Mouse (Mus musculus) adrenal gland, adult 8-10 months (tissue): ENCODE data around the gene Cyth1. TPM values are rescaled to one million over a fixed set of nuclear protein-coding genes. Genes with fewer than 3 reads are reported as not detected.

Experiments
- DNase-seq: peaks from one replicate; pipeline ENCODE4 v3.0.0; 2022
- total RNA-seq, 4 experiments: library from RNA; stranded (reverse); gene quantifications; 2 replicates each; pipeline ENCODE4 v1.2.4; 2022

Cyth1 gene
- total RNA-seq, 4 experiments from 2014 or later = 23.4 to 28.1 (median 24.4) TPM

DNA sequence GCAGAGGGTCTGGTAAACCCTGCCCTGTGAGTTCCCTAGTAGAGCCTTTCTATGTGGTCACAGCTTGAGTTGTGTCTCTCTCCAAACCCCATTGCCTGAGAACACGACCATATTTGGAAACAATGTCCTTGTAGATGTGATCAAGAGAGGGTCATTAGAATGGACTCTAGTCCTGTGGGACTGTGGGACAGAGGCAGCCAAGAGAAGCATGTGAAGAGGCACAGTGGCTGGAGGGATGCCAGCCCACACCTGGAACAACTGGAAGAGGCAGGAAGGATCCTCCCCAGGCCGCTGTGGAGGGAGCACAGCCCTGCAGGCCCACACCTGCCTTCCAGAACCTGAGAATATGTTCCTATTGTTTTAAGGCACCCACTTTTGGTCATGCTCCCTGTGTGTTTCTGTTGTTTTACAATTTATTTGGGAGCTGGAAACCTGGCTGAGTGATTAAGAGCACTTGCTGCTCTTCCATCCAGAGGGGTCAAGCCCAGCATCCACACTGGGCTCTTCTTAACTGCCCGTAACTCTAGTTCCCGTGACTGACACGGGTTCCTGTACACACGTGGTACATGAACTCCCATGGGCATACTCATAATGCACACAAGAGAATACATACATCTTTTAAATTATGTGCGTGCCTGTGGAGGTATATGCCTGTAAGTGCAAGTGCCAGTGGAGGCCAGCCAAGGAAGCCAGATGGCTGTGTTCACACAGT, 5.2 kb upstream of the Cyth1 start:
- DNase-seq = no peak

DNA sequence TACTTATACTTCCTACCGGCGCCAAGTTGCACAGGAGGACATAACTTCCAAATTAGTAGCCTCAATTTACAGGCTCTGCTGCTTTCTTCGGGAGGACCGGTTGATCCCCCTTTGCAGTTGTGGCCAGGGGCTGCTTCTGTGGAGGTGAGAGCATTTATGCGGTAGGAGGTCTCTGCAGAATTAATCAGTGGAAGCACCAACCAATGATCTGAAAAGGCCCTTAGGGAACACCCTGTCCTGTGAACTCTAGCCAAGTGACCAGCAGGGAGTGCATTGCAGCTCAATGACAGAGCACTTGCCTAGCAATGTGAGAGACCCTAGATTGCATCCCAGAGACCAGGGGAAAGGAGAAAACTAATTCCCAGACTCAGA, 606 bp upstream of the Cyth1 start:
- DNase-seq = peak; percentile 47

DNA sequence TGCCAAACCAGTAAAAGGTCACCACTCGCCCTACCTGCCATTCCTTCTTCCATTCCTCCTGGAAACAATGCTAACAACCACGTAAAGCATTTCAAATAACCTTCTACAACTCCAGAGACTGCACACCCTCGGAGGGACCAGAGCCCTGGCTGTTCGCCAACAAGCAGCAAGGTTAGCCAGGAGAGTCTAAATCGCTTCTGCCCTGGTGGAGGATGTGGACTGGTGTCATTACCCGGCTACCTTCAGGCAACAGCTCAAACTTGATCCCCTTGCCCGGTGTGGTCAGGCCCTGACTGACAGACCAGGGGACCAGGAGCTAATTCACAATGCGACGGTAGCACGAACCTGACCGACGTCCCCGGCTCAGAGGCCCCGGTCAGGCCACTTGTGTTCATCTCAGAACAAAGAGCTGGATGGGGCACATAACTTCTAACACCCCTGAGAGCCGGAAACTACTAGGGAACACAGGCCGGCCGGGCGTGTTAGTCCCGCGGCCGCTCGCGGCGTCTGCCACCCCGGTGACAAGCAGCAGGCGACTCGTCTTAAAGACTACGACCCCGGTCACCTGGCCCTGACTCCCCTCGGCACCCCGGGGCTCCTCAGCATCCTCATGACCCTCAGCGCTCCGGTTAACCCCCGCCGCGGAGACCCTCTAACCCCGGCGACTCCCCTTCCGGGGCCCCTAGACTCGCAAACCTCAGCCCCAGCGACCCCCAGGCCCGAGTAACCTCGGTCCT, 865 bp downstream of the Cyth1 start:
- DNase-seq = peak; percentile 68

DNA sequence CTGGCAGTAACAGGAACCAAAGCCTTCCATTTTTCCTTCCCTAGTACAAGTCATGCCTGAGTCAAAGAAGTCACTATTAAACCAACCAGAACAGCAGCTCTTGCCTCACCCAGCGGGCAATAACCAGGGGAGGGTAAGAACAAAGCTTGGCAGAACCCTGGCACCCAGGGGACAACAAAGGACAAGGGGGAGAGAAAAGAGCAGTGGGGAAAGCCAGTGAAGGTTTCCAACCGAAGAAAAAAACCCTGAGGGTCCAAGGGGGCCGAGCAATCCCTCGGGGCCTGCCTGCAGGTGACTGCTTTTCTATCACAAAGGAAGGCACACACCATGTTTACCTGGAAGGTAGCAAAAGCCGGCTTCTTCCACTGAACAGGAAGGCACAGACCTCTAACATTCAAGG, 1.7 kb downstream of the Cyth1 start:
- no peak for DNase-seq

DNA sequence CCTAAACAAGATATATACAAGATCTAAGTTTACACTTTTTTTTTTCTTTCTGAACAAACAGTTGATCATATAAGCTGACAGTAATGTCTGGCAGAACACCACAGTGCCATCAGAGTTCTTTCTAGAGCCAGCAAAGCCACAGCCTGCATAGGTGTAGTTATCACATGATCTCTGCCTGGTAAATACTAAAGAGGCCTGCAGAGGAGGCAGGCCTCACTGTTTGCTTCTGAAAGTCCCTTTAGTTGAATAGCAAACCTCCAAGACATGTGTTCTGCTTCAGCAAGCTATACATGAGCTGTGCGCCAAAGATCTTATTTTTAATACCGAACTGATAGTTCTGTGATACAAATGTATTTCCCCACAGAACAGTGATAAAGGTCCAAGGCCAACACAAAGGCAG, 3.3 kb downstream of the Cyth1 start:
- DNase-seq = no peak

DNA sequence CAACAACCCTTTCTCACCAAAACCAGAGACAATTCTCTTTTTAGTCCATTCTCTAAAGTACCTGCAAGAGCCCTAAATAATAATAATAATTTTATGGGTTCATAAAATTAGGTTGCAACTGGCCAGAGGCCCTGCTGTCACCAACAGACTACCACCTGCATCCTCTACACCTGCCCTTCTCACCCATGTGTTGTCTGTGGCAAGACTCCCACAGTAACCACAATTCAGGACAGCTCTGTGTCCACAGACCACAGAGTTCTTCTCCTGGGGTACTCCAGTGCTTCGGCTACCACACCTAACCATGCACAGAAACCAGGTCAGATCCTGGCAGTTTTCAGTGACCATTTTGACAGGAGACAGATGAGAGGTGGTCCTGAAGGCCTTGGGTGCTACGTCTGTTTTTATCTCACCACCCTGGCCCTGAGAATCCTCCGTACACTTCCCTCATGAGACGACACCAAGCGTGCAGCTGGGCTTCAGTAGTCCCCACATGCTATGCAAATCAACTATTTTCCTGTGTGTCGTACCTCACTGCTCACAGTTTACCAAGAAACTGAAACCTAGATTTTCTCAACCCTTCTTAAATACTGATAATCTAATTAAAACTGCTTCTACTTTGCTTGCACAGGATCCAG, 4.6 kb downstream of the Cyth1 start:
- DNase-seq = no peak

DNA sequence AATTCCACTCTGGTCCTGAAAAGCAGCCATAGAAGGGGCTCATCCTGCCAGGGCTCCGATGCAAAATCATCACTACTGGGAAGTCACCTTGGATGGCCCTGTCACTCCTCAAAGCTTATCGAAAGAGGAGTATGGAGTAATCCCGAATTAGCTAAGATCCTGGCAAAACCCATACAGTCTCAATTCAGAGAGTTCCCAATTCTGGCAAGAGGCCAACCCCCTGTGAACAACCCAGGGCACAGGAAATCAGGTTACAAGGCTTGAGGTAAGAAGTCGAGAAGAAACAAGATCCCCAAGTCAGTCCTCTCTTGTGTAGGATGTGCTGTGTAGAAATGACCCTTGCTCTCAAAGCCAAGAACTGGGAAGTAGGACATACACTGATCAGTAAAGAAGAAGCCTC, 5.9 kb downstream of the Cyth1 start:
- DNase-seq = peak; percentile 53

DNA sequence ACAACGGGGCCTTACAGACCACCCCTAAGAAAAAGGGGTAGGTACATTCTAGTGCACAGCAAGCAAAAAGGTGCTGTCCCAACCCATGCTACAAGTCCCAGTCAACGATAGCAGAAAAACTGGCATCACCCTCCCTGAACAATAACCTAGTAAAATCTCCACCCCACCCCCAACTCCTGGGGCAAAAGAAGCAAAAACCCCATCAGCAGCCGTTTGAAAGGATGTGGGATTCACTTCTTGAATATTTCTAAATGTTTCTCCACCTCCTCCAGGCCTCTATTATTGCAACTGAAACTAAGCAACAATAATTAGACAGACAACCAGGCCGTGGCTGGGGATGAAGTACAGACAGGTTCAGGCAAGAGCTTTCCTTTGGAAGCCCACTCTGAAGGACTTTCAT, 8.0 kb downstream of the Cyth1 start:
- no peak for DNase-seq

DNA sequence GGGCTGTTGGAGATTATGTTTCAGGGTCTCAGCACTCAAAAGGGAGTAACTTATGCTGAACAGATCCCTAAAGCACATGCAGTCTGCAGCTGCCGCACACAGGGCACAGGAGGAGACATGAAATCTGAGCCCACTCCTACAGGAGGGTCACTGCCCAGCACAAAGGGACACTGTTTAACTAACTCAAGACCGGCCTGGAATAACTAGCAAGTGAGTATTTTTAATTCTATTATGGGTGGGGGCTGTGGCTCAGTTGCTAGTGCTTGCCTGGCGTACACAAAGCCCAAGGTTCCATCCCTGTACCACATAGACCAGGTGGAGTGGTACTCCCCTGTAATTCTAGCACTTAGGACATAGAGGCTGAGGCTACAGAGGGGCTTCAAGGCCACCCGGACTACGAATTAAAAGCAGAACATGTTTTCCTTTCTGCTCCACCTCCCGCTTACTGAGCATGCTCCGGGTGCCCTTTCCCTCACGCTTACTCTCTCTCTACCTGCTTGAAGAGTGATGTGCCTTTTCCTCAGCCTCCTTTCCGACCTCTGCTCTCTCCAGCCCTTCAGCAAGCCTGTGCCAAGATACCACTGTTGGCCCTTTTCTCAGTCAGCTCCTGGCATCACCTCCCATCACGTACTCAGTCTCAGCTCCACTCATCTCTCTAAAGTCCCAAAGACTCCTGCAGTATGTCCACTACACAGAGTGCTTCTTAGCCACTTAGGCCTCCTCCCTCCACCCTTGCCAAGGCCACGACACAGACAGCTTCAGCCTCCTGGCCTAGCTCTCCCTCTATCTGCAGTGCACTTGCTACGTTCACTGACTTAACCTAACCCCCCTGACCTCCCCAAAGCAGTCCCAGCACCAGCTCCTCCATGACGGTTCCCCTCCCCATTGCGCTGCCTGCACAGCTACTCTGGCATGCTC, 8.9 kb downstream of the Cyth1 start:
- DNase-seq = no peak

DNA sequence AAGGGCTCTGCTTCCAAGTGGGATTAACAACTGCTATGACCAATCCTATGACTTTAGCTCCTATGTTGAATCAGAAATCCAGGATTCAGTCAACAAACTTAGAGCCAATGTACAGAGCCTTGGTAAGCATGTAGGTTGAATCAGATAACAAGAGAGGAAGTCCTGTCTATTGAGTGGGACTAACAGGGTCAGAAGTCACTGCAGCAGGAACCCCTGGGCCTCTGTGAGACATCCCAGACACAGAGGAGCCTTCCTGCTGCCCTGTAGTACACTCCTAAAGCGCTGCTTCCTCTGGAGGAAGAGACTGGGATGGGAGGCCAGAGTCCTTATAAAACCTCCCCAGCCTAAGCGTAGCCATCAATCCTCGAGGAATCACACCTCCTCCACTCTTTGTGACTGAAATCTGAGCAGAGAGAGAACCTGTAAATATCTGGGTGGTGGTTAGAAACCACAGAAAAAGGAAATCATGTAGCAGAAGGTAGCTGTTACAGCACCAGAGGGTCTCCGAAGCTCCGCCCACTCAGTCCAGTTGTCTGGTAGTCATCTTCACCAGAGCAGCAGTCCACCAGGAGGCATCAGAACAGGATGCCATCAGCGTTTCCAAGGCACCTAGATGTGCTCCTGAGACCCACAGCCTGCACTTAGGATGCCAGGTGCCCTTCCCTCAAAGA, 11.7 kb downstream of the Cyth1 start:
- DNase-seq = no peak

DNA sequence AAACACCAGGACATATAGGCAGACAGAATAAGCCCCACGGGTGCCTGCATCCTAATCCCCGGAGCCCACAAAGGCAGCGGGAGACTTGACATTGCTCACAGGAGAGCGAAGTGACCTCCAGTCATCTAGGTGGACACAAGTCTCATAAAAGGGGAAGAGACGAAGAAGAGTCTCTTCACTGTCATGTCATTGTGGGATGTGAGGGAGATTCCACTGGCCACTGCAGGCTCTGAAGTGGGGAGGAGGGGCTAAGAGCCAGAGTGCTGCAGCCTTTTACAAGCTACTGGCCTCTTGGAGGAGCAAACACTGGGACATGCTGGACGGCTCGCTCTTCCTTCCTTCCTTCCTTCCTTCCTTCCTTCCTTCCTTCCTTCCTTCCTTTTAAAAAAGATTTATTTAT, 13.5 kb downstream of the Cyth1 start:
- DNase-seq = no peak

DNA sequence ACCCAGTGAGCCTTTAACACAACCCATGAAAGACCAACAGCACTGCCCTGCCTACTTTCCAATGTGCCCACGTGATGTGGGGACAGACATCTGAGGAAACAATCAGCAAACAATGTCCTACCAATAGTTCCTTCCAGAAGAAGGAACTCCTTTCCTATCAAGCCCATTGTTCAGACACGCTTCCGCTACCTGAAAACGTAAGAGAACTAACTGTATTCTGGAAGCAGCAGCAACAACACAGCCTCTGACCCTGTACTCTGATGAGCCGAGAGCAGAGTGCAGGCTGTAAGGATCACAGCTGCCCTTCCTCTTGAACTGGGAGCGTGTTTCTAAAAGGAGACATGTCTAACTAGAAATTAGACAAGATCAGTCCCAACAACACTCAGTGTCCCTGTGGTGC, 13.9 kb downstream of the Cyth1 start:
- DNase-seq = no peak

DNA sequence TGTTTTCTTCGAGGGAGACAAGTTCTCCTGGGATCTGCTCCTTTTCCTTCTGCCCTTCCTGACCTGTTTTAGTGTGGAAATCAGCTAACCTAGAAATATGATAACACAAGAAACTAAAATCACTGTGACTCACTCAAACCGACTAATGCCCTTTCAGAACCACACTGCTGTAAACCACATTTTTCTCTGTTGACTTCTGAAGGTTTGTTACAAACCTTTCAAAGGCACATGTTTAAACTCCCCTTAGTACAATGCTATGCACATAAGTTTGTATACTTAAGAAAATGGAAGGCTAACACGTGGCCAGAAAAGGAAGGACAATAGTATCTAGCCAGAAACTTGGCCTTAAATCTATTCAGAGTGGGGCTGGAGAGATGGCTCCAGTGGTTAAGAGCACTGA, 14.5 kb downstream of the Cyth1 start:
- no peak for DNase-seq

DNA sequence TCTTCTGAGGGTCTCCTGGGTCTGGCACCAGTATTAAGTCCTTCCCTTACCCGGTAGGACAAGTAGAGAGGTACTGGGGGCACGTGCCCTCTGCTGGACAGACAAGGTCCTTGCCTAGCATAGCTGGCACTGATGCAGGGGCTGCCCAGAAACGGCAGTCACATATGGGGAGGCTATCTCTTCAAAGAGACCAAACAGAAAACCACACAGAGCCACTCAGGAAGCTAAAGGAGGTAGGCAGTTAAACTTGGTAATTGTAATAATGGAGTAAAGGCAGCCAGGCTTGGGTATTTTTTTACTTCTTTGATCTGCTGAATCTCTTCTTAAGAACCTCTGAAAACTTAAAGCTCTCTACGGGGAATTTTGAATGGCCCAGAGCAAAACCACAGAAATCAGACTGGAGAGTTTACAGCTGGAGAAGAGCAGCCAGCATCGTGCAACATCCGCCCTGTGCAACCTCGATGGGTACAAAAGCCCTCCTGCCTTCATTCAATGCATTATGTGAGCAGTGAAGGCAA, 16.0 kb downstream of the Cyth1 start:
- no peak for DNase-seq

DNA sequence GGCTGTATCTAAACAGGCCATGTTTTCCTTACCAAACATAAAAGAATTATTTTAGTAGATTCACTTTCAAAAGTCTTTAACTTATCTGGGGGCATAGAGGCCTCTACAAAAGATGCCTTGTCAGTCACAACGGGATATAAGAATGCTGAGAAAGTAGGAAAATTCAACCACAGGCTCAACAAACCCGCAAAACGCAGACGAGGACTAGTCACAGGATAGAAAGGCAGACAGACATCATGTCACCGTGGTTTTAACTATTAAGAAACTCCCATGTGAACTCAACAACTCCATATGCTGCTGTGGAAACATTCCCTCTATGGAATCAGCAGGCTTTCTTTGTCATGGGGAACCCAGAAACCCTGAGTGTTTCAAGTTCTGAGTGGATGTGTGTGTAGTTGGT, 18.5 kb downstream of the Cyth1 start:
- DNase-seq = no peak

DNA sequence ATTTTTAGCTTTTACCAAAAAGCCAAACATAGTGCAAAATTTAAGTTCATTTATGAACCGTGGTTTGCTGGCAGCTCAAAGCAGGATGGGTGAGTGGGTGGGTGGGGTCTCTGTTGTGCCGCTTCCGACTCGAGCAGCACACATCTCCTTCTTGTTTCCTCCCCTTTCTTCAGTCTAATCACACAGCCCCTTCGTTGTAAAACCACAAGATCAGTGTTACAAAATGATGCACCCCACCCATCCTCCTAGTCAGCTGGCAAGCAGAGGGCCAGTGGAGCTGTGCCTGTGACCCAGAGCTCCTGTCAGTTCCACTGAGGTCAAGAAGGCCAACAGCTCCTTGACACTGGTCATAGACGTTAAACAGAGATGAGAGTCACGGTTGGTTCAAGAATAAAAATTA, 20.7 kb downstream of the Cyth1 start:
- DNase-seq = no peak

DNA sequence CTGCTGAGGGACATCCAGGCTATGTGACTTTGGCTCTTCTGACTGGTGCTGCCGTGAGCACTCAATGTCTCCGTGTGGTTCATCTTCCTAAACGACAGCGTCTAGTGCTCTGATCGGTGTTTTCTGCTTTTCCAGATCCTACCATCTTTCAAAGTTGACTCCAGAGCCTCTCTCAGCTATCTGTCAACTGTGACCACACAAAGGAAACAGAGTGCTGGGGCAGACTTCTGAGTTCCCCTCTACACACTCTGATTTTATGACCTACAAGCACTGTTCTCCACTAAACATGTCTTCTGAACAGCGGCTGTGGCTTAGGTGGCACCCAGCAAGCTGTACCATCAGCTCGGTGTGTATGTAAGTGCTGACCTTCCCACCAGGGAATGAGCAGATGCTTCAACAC, 21.5 kb downstream of the Cyth1 start:
- DNase-seq = no peak

DNA sequence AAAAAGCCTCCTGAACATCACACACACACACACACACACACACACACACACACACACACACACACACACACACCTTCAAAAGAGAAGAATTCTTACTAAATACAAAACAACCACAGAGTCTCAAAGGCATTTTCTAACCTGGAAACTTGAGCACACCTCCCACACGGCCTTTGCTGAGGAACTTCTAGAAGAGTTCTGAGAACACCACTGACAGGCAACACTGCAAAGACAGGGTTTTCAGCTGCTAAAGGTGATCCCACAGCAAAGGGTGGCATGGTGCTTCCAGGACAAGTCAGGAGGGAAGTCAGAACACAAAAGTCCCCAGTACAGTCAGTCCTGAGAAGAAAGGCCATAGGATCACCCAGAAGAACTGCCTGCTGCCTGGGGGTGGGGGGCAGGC, 22.5 kb downstream of the Cyth1 start:
- DNase-seq = no peak

DNA sequence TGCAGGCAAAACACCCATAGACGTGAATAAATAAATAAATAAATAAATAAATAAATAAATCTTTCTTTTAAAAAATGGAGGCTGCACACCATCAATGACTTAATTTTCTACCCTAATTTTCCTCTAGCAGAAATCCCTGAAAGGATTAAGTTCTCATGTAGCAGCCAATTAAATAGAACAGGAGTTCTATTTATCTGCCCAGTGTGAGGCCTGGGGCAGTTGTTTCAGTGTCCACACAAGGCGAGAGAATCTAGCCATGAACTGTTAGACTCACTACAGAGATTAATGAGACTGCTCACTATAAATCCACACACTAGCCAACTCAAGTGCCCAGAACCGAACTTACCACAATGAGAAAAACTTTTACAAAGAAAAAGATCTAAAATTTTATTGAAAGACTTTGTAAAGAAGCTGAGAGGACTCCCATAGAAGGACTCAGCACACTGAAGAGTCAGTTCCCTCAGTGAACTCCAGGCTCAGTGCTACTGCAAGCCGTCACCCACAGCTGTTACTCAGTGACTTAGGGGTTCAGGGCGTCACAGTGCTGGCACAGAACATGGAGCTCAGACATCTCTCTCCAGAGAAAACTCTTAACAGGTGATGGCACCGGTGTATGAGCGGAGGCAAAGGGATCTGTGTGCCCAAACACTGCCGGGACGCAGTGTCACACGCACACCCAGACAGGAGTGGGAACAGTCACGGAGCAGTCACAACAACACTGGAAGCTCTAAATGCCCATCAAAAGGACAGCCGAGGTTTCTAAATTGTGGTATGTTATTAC, 23.1 kb downstream of the Cyth1 start:
- DNase-seq = no peak

DNA sequence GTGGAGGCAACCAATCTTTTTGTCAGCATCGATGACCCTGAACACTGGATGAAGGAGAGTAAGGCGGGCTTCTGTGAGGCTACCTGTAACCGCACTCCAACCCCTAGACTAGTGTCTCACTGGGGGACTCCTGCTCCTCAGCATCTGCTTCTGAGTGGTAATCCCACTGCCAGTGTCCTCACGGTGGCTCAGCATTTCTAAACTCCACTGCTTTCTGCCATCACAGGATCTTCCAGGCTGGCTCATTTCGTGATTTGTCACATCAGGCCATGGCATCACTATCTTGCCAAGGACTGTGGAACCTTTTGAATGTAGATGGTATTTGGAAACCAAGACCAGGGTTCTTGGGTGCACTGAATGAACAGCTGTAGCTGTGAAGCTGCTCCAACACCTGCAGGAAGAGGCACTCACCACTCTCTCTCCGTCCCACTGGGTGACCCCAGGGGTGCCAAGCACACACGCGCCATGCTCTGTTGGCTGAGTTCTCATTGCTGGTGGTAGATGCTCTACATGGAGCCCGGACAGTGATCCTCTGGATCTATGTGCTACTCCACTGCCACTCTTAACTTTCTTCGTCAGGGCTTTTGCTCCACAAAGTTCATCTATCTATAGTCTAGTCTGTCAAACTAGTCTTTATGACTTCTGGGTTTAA, 24.9 kb downstream of the Cyth1 start:
- no peak for DNase-seq

DNA sequence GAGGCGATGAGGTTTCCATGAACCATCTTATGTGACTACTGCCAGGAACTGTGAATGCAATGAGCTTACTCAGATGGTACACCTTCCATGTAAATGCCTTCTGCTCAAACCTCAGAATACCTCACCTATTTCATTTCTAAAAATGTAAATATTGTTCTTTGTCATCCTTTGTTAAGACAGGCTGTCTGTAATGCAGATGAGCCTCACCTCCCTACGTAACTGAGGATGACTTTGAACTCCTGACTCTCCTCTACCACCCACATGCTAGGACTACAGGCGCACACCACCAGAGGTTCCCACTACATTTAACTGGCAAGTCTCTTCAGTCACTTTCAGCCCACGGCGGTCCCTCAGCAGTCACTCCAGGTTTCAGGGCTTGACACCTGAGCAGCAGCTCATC, 25.5 kb downstream of the Cyth1 start:
- no peak for DNase-seq
